Mouse (Mus musculus) ES-E14 (cell line): ENCODE measurements around the gene Etv1.

Experiments used
- CHD2 ChIP-seq: IDR thresholded peaks from 2 replicates; pipeline ENCODE4 v1.6.1; 2014; ENCODE audit warnings: mild to moderate bottlenecking, low read depth, low read length, inconsistent platforms
- MAFK ChIP-seq: IDR thresholded peaks from 2 replicates; pipeline ENCODE4 v1.6.1; 2014; ENCODE audit warnings: mild to moderate bottlenecking, low read depth, low read length, inconsistent platforms; ENCODE audit not compliant: insufficient read depth
- ZNF384 ChIP-seq: IDR thresholded peaks from 2 replicates; pipeline ENCODE4 v1.6.1; 2012; ENCODE audit warnings: low read depth, low read length, inconsistent platforms

- no peak for TF ChIP-seq MAFK
- TF ChIP-seq ZNF384 = no peak
- TF ChIP-seq CHD2 = no peak
These were observed 35.0 kb downstream of the Etv1 start for GRCm38 (mm10) chr12:38814010-38814786.
